Mouse (Mus musculus) kidney, adult 11 months (tissue): ENCODE data around the gene Sptbn4.

ENCODE experiments used
- DNase-seq: peaks from one replicate; pipeline ENCODE4 v3.0.0; 2022

The Sptbn4 gene

DNA sequence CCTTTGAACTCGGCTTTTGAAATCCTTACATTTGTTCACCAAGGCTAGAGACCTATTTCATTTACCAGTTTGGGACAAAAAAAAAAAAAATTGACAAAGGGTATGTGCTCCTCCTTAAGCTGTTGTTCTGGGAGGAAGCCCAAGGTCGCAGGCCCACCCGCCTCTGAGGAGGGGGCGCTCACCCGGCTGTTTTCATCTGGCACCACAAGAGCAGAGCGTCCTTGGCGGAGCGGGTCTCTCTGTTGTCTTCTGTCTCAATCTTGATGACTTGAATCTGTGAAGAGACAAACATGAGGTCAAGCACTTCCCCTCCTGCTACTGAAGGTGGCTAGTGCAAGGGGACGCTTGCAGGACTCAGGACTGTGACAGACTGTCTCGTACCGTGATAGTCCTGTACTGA lies 19.5 kb downstream of the Sptbn4 start:
- DNase-seq: no peak

DNA sequence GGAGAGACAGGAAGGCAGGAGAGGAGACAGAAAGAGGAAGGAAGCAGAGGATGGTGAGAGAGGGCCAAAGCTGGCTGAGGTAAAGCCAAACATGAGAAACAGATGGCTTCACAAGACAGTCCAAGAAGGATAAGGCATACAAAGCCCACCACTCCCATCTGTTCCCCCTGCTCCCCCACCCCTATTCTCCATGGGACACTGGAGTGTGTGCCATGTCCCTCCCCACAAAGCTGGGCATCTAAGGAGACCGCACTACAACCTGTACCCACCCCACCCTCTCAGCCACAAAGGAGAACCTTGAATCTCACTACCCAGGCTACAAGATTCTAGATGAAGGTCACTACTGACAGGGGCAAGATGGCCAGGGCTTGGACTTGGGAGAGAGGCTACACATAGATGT lies 20.1 kb downstream of the Sptbn4 start:
- no peak for DNase-seq

DNA sequence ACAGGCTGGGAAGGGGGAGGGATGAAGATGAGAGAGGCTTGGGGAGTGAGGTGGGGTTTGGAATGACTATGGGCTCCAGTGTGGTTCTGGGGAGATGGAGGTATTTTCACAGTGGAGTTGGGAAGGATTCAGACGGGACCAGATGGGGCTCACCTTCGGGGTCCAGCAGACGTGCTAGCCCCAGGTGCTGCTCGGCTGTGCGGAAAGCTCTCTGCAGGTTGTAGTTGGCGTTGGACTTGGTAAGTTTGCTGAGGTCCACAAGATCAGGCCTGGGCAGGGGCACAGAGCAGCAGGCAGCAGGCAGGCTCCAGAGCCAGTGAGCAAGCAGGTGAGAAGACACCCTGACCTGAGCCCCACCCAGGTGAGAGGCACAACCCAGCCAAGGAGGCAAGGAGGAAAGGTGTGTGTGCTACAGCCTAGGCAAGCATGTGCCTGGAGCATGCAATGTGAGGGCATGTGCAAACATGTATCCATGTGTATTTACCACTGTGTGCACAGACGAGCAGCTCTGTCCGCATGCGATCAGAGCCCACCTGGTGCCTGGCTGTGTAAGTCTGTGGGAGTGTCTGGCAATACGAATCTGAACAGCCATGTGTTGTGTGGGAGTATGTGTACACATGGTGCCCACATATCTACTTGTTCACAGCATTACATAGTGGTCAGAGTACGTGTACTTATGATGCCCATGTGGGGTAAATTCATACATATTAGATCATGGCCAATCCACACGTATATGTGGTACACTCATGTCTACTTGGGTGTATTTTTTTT lies 23.7 kb downstream of the Sptbn4 start:
- DNase-seq: no peak

DNA sequence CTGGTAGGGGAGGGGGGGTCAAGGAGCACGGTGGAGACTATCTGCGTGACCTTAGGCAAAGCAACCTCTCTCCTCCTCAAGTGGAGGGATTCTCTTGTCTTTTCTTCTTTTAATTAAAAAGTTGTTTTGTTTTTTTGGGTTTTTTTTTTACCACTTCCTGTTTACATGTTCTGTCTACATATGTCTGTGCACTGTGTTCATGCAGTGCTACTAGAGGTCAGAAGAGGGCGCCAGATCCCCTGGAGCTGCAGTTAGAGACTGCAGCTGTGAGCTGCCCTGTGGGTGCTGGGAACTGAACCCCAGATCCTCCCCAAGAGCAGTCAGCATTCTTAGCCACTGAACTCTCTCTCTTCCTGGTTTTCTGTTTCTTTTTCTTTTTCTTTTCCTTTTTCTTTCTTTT lies 28.4 kb downstream of the Sptbn4 start:
- DNase-seq: no peak

DNA sequence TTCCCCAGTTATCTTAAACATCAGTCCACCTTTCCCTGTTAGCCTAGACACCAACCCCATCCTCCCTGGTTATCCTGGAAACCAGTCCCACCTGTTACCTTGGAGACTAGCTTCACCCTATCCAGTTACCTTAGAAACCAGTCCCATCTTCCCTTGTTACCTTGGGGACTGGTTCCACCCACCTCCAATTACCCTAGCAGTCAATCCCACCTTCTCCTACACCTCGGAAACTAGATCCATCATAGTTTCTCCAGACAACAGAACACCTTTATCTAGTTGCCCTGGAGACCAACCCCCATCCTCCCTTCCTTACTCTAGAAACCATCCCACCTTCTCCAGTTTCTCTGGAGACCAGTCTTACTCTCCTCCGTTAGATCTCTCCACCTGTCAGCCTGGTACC lies 30.3 kb downstream of the Sptbn4 start:
- no peak for DNase-seq

DNA sequence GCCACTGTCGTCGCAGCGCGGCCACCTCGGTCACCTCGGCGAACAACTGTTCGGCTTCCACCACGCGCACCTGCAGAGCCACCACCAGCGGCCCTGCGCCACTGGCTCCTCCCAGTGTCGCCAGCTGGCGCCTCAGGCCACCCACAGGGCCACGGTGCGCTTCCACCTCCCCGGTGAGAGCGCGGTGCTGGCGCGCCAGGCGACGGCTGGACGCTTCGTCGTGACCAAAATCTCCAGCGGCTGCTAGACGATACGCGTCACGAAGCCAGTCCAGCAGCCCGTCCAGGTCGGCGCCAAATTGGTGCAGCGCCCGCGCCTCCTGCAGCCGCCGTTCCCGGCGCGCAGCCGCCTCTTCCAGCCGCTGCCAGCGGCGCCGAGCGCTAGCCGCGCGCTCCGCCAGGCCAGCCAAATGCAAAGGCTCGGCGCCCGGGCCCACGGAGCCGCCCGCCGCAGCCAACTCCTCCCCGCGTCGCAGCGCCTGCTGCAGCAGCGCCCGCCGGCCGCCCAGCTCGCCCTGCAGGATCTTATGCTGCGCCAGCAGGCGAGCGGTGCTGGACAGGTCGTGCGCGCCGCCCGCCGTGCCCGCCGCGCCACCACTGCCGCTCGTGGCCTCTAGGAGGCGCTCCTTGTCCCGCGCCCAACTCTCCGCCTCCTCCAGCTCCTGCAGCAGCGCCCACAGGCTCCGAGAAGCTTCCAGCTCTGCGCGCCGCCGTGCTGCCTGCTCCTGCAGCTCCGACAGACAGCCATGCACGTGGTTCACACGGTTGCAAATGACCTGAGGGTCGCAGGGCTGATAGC lies 38.9 kb downstream of the Sptbn4 start:
- DNase-seq: peak; percentile 61

DNA sequence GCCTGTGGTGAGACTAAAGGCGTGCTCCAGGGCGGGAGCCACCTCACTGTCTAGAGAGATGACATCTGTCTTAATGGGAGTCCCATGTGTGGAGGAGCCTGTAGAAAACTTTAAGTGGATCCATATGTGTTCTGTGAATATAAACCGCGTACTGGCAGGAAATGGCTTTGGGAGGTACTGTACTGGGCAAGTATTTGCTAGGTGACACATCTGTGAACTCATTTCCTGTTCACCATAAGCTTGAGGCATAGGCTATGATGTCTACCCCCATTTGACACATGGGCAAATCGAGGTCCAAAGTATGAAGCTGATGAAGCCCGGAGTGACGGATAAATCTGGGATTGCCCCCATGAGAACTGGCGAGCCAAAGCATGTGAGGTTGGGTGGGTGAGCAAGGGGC lies 39.7 kb downstream of the Sptbn4 start:
- no peak for DNase-seq

DNA sequence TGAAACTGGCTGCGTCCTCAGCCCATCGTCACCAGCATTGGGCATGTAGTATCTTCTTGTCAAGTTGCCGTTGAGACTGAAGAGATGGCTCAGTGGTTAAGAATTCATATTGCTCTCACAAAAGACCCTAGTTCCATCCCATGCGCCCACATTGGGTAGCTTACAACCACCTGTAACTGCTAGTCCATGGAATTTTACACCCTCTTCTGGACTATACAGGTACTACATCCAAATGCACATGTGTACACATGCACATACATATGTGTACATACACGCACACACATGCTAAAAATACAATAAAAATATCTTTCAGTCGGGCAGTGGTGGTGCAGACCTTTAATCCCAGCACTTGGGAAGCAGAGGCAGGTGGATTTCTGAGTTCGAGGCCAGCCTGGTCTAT lies 41.0 kb downstream of the Sptbn4 start:
- no peak for DNase-seq

DNA sequence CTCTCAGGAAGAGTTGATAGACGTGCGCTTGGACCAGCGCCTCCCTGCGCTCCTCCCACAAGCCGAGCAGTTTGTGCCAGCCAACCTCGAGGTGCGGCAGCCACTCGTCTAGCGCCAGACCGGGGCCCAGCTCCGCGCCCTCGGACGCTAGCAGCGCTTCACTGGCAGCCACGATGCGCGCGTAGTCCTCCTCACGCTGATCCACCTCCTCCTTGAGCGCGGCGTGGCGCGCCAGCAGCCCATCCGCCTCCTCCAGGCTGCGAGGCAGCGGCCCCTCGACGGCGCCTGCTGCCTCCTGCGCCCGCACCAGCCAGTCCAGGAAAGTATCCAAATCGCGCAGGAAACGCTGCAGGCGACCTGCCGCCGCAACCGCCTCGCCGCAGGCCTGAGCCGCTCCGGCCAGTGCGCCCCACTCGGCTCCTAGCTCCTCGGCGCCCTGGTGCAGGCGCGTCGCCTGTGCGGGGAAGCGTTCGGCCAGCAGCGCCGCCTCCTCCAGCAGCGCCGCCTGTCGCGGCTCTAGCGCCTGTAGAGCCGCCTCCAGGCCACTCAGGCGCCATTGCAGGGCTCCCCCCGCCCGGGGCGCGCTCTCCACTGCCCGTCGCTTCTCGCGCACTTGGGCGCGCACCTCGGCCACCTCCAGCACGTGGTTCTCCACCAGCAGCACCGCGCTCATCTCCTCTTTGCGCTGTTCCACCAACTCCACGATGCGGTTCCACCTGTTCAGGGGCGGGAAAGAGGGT lies 43.1 kb downstream of the Sptbn4 start:
- no peak for DNase-seq

DNA sequence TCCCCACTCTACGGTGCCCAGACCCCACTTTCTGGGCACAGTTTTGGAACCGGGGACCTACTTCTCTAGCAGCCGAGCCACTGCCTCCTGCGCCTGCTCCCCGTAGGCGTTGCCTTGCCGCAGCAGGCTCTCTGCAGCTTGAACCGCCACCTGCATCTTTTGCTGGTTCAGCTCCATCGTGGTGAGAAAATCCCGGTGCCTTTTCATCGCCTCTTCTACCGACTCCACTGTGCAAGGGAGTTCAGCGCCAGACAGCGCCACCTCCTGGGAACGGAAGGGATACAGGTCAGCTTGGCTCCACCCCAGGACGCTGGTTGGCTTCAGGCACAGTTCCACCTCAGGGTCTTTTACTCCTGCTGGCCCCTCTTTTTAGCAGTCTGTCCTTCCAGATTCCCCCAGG lies 44.8 kb downstream of the Sptbn4 start:
- DNase-seq: peak; percentile 37

DNA sequence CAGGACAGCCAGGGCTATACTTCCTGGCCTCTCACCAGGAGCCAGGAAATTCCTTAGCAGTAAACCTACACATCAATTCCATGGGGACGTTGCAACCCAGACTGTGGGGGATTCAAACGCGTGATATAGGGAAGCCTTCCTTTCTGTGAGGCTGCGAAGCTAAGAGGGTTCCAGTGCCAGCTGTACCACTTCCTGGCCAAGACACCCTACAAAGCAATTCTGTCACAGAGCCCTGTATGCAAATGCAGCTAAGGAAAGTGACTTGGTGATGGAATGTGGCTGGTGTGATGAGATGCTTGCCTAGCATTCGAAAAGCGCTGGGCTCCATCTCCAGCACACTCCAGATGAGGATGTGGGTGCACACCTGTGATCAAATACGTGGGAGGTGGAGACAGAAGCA lies 46.9 kb downstream of the Sptbn4 start:
- no peak for DNase-seq

DNA sequence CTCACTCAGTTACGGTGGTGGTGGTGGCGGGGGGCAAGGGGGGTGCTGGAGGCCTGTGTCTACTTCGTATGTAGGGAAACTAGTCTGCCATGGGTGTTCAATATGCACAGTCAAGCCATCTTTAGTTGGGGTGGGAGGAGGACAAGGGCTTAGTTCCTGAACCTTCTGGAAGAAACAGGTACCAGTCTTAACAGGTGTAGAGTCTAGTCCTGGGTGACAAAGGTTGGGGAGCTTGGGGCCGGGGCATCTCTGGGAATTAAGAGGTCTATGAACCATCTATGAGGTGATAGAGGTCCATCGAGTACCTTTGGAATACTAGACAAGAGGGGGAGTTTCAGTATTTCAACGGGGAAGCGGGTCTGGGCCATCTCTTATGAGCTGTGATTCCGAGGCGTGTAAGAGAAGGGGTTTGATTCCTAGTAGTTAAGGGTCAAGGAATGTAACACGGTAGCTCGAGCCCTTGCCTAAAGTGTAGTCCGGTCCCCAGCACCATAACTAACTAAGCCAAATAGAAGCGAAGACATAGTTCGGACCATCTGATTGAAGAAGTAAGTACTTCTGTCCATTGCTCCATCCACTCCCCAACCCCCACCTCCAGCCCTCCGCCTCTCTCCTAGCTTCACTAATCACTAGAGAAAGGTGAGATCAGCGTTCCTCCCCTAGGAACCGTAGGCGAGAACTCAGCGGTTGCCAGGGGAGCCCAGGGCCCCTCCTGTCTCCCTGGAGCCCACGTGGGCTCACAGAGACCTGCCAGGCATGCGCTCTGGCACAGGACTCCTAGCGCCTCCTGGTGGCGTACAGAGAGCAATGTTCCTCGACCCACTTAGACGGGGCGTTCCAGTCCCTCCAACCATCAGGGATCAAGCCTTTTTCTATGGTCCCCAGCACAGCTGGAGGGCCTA lies 50.2 kb downstream of the Sptbn4 start:
- no peak for DNase-seq

DNA sequence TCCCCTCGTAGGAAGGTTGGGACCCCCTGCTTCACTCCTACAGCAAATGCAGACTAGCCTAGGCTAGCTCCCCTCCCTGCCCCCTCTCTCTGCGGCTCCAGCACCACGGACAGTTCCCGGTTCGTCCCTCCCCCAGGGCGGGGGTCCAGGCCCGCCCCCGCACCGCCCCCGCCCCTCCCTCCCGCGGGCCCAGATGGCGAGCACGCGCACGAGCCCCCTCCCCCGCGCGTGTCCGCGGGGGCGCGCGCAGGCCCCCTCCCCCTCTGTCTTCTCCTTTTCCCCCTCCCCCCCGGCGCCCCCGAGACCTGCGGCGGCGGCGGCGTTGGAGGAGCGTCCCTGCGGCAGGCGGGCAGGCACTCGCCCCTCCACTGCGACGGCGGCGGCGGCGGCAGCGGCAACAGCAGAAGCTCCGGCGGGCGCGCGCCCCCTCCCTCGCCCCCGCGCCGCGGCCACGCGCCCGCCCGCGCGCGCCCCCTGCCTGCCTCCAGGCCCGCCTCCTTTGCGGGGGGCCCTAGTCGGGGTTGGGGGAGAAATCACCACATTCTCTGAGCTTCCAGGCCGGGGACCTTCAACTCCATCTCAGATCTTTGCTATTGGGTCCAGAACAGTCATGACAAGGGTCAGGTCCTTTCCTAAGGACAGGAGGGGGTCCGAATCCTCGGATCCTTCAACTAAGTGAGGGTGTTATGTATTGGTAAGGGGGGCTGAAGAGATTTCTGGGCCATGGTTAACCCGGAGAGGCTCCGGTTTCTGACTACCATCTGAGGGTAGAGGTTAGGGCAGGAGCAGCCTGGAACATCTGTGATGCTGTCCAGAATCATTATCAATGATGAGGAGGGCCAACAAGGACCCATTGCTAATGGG lies 51.1 kb downstream of the Sptbn4 start:
- DNase-seq: no peak

DNA sequence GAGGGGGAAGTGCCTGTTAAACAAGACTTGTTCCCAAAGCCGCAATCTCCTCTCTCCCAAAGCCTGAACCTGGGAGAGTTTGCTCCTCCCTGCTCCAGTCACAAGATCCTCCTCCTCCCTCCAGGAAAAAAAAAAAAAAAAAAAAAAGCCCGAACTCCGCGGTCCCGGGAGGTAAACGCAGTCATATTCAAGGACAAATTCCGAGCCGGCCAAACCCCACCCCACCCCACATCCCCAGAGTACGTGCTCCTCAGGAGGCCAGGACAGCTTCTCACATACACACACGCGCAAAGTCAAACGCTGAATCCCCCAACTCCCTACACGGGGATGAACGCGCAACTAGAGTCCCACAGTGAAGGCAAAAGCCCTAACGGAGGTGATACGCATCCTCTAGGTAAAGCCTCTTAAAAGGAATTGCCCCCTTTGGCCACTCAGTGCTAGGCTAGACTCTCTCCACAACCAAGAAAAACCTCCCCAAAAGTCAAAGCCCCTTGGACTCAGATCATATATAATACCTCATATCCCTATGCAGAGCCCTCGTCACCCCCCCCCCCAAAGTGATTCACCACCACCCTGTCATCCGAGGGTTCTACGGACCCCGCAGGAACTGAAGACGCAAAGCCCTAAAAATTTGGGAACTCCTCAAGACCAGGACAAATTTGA lies 51.8 kb downstream of the Sptbn4 start:
- no peak for DNase-seq

DNA sequence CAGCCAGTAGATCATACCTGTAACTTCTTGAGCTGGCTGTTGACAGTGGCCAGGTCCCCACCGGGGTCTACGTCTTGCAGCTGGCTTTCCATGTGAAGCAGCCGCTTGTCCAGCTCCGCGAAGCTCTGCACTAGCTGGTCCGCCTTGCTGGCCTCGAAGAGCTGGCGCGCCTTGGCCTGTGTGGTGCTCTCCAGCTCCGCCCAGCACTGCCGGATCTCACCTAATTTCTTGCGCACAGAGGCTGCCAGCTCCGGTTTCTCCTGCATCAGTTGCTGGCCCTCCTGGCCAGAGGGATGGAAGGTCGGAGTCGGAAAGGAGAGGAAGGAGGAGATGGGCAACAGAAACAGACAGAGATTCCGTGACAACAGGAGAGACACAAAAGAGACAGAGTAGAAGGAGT lies 56.1 kb downstream of the Sptbn4 start:
- DNase-seq: no peak

DNA sequence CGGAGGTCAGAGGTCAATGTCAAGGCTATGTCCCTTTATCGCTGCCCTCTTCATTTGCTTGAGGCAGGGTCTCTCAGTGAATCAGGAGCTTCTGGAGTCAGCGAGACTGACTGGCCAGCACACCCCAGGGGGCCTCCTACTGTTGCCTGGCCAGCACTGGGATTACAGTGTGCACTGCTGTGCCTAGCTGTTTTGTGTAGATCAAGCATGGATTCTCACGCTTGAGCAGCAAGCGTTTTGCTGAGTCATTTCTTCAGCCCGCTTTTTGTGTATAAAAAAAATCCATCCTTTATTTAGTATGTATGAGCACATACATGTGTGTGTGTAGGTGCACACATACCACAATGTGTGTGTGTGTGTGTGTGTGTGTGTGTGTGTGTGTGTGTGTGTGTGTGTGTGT lies 58.3 kb downstream of the Sptbn4 start:
- no peak for DNase-seq

DNA sequence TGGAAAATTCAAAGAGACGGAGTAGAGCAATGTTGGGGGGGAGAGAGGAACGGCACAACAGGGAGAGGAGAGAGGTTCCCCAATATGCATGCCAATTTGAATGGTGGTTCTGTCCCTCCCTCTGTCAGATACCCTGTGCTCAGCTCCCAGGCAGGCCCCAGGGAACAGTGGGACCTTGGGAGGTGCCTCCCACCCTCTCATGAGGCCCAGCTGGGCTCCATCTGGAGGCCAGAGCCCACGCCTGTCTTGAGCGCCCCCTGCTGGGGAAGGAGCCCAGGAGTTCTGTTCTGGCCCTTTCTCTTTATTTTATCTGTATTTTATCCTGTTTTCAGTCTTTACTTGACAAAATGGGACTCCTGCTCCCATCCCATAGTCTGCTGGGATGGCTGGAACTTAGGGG lies 62.8 kb downstream of the Sptbn4 start:
- DNase-seq: no peak

DNA sequence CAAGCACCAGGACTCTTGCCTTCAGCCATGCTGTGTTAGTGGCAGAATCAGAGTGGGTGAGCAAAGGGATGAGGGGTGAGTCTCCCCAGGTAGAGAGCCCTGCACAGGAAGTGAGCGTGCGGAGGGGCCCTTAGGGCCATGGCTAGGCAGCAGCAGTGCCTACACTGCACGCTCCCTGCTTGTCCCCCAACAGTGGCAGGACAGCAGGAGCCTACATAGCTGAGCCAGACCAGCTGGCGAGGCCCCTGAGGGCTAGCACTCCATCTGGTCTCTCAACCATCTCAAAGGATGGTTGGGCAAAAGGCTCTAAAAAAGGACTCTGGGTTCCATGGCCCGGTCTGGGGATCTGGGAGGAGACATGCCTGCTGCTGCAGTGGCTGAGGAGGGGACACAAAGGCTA lies 63.4 kb downstream of the Sptbn4 start:
- no peak for DNase-seq

DNA sequence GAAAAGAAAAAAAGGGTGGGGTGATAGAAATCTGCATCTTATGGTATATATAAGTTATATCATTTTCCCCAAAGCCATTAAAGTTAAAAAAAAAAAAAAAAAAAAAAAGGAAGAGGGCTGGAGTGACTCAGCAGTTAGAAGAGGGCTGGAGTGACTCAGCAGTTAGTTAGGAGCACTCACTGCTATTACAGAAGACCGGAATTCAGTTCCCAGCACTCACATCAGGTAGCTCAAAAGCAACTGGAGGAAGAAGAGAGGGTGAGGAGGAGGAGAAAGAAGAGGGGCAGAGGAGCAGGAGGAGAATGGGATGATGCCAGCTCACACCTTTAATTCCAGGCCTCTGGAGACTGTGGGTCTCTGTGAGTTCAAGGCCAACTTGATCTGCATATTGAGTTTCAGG lies 64.3 kb downstream of the Sptbn4 start:
- DNase-seq: no peak

DNA sequence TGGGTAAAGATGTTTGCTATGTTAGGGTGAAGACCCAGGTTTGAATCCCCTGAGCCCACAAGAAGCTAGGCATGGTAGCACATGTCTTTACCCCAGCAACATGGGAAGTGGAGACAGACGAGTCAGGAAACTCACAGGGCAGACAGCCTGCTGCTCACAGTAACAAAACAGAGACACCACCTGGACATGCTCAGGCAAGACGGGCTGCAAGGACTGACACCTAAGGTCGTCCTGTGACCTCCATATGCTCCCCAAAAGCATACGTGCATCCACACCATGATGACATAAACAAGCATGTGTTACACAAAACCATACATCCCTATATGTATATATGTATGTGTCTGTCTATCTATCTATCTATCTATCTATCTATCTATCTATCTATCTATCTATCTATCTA lies 65.9 kb downstream of the Sptbn4 start:
- no peak for DNase-seq

DNA sequence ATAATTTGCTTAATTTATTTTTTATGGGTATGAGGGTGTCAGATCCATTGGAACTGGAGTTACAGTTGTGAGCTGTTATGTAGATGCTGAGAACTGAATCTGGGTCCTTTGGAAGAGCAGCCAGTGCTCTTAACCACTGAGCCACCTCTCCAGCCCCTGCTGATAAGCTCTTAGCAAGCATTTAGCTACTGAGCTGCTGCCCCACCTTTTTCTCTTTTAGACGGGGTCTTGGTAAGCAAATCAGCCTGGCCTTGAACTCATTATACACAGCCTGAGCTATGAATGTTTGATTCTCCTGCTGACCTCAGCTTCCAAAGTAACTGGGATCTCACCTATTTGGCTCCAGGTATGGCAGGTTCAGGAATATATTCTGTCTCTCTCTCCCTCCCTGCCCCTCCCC lies 66.5 kb downstream of the Sptbn4 start:
- DNase-seq: no peak
